ENCODE assay signal across 29 mouse cellular contexts in the genomic region with DNA sequence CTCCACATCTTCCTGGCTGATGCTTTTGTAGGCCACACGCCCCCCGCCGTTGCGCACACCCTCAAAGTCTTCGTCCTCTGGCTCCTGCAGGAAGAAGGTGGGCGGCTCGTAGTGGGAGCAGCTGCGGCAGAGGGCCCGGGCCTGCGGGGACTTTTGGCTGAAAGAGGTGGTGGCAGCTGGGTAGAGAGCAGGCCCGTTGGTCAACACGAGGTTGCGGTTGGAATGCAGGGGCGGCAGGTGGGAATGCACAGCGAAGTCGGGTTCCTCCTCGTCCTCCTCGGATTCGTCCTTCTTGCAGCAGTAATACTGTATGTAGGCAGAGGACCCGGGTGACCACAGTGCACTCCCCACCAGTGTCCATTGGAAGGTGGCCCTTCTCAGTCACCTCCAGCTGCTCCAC. TPM values are rescaled to one million over a fixed set of nuclear protein-coding genes. Genes with fewer than 3 reads are reported as not detected.
"Had no signal": no experiment of that assay in that cellular context is flagged by ENCODE, and none has a peak within 500 bp of the region (broad histone marks: within the 10 kb centered on the region; RNA-seq: fewer than 3 reads in every experiment).

No protein-coding gene starts in this region.

- H3K27ac ChIP-seq: gastrocnemius, adult 2 months; heart, adult 2 months; heart, embryonic 13.5 days; heart, embryonic 15.5 days; hindbrain, embryonic 10.5 days; hindbrain, embryonic 12.5 days; hindbrain, embryonic 14.5 days; intestine, embryonic 15.5 days; limb, embryonic 13.5 days; limb, embryonic 15.5 days; liver, embryonic 12.5 days; liver, embryonic 14.5 days had no signal

- H3K9me3 ChIP-seq: heart, embryonic 13.5 days; heart, embryonic 15.5 days; hindbrain, embryonic 10.5 days; hindbrain, embryonic 12.5 days; intestine, embryonic 15.5 days; limb, embryonic 13.5 days; limb, embryonic 15.5 days; liver, embryonic 12.5 days had no signal

- H3K4me3 ChIP-seq: gastrocnemius, adult 2 months; heart, adult 2 months; heart, embryonic 13.5 days; heart, embryonic 15.5 days; hindbrain, embryonic 10.5 days; hindbrain, embryonic 12.5 days; intestine, embryonic 15.5 days; limb, embryonic 13.5 days; limb, embryonic 15.5 days; liver, embryonic 12.5 days had no signal

- H3K9ac ChIP-seq: heart, embryonic 13.5 days; heart, embryonic 15.5 days; hindbrain, embryonic 12.5 days; hindbrain, embryonic 14.5 days; intestine, embryonic 15.5 days; limb, embryonic 13.5 days; limb, embryonic 15.5 days; liver, embryonic 12.5 days; liver, embryonic 14.5 days had no signal

- H3K4me2 ChIP-seq: heart, embryonic 11.5 days; heart, embryonic 13.5 days; heart, embryonic 15.5 days; hindbrain, embryonic 12.5 days; hindbrain, embryonic 14.5 days; intestine, embryonic 15.5 days; limb, embryonic 13.5 days; limb, embryonic 15.5 days; liver, embryonic 12.5 days had no signal

- ATAC-seq: hindbrain, embryonic 16.5 days; inflammation-experienced regulatory T-cells, adult 6 months; intestine, embryonic 15.5 days; intestine, postnatal 0 days; liver, embryonic 12.5 days had no signal

- H3K4me1 ChIP-seq: heart, embryonic 13.5 days; heart, embryonic 15.5 days; intestine, embryonic 15.5 days; limb, embryonic 13.5 days; liver, embryonic 12.5 days had no signal

- H3K27me3 ChIP-seq: intestine, embryonic 15.5 days; limb, embryonic 13.5 days had no signal

- H3K36me3 ChIP-seq: hindbrain, embryonic 10.5 days; hindbrain, embryonic 12.5 days; intestine, embryonic 15.5 days; limb, embryonic 13.5 days; limb, embryonic 15.5 days; liver, embryonic 12.5 days had no signal

- DNase-seq: gastrocnemius, adult 2 months; gastrocnemius, postnatal 10 days; gastrocnemius, postnatal 25 days; heart, adult 2 months; heart, postnatal 4 days; kidney, adult 18-20 months; kidney, adult 8-10 months; kidney, postnatal 10 days; kidney, postnatal 25 days; layer of hippocampus, adult 9-11 months had no signal

RNA-seq across cellular contexts. Expression of a gene that starts 29.7 kb away (rescaled TPM):
- total RNA-seq: gastrocnemius, adult 2 months; gastrocnemius, postnatal 25 days; granulocyte monocyte progenitor cell, adult 5-6 weeks; liver, adult 2 months had no signal
- polyA plus RNA-seq: inflammation-experienced regulatory T-cells, adult 6 months; kidney, embryonic 14.5 days; liver, adult 2 months; liver, embryonic 16.5 days had no signal

RNA-seq across cellular contexts. Expression of a gene that starts 33.4 kb away (rescaled TPM):
- total RNA-seq: granulocyte monocyte progenitor cell, adult 5-6 weeks had no signal
- polyA plus RNA-seq: inflammation-experienced regulatory T-cells, adult 6 months had no signal

RNA-seq across cellular contexts. Expression of a gene that starts 40.6 kb away (rescaled TPM):
- total RNA-seq: granulocyte monocyte progenitor cell, adult 5-6 weeks; heart, adult 2 months; heart, postnatal 25 days; heart, postnatal 4 days; liver, adult 2 months had no signal
- polyA plus RNA-seq: inflammation-experienced regulatory T-cells, adult 6 months; intestine, postnatal 0 days; liver, adult 2 months; liver, embryonic 14.5 days had no signal

RNA-seq across cellular contexts. Expression of a gene that starts 52.4 kb away (rescaled TPM):
- total RNA-seq: gastrocnemius, adult 2 months; gastrocnemius, postnatal 25 days; granulocyte monocyte progenitor cell, adult 5-6 weeks had no signal
- polyA plus RNA-seq: kidney, embryonic 14.5 days; liver, adult 2 months; liver, embryonic 14.5 days had no signal
